Mouse (Mus musculus) cerebral cortex, adult 2 months (tissue): ENCODE data around the gene Vwa3a.

Source experiments
- WGBS: fragments of 180-500 bp; shearing (Covaris S2); methylation state at CpG from one replicate; pipeline ENCODE4 v1.1.7; 2018; 5-methylcytosine and 5-hydroxymethylcytosine counted together

Vwa3a gene

DNA sequence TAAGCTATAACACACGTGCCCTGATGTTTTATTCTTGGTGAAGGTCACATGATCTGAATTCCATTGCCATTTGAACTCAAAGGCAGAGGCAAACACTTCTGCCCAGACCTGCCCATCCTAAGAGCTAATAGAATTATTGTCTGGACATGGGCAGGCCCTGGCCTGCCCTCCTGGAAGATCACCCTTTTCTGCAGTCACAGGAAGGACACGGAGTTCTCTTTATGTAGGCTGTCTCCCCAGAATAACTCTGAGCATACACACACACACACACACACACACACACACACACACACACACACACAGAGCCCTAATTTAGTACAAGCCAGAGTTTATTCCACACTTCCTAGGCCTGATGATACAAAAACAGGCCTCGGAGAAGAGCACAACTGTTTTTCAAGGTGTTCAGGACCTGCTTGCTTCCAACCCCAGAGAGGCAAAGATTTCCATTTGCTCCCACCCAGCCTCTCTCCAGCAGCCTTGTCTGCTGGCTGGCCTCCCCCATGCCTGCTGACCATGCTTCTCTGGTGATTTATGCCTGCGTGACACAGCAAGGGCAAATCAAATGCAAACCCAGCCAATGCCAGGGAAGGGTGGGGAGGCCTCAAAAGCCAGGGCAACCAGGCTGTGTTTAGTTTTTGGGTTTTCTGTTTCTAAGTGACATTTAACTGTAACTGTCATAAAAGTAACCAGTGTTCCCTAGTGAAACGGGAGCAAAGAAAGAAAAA lies 99.5 kb downstream of the Vwa3a start:
- WGBS: 54% methylated on average over 5 of the region's 5 CpGs

DNA sequence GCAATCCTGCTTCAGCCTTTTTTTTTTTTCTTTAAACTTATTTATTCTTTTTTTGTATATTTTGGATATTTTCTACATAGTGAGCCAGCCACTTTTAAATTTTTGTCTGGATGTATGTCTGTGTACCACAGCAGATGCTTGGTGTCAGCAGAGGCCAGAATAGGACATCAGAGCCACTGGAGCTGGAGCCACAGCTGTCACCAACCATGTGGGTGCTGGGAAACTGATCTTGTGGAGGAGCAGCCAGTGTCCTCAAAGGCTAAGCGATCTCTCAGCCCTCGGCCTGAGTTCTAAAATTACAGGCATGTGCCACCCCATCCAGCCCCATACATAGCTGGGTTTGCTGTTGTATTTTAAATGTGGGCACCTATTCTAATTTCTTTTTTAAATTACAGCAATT lies 100.7 kb downstream of the Vwa3a start:
- WGBS: 88% methylated on average over 2 of the region's 2 CpGs

DNA sequence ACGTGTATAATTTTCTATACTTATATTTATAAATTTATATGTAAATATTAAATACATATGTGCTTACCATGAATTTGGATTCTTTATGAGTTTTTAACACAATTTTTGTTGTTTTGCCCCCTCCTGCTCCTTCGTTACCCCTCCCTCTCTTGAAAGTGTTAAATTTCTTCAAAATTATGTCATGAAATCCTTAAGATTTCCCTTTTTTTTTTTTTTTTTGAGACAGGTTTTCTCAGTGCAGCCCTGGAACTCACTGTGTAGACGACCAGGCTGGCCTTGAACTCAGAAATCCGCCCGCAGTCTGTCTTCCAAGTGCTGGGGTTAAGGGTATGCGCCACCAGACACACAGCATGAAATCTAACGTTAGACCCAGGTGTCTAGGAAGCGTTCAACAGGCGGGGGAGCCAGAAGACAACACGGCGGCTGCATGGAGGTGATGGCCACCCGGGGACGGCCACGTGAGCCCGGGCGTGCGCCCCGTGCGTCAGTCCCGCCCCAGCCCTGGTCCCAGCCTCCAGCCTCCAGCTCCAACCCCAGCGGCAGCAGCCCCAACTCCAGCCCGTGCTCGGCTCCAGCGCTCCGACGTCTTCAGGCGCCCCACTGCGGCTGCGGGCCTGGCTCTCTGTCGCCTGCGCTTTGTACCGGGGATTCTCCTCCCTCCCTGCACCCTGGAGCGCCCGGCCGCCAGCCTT lies 103.4 kb downstream of the Vwa3a start, which contains the start of gene Eef2k:
Gene Eef2k (plus strand): TSS at position 487 of the 692 bp plus-strand sequence.
- 3% methylated on average over 35 of the region's 35 CpGs for WGBS

DNA sequence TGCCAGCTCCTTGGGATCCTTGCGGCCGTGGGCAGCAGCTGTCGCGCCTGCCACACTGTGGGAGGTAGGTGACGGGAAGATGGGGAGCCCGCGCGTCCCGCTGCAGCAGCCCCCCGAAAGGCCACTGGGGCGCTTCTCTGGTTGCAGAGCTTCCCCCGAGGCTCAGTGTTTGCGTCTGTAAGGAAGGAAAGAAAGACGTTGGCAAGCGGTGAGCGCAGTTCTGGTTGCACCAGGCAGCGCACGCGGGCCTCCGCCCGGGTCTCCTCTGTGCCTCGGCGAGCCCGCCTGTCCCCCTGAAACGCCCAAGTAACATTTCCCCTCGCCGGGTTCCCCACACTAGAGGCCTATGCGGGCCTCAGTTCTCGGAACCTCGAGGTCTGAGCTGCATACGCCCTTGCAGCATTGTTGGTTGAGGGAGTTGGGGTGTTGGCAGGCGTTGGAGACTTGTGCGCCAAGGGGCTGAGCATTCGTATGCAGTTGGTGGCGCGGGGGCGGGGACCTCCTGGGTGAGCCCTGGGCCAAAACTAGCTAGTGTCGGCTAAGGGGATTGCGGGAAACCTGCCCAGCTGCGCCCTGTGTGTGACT lies 104.0 kb downstream of the Vwa3a start:
- under 1% methylated on average over 40 of the region's 40 CpGs for WGBS

DNA sequence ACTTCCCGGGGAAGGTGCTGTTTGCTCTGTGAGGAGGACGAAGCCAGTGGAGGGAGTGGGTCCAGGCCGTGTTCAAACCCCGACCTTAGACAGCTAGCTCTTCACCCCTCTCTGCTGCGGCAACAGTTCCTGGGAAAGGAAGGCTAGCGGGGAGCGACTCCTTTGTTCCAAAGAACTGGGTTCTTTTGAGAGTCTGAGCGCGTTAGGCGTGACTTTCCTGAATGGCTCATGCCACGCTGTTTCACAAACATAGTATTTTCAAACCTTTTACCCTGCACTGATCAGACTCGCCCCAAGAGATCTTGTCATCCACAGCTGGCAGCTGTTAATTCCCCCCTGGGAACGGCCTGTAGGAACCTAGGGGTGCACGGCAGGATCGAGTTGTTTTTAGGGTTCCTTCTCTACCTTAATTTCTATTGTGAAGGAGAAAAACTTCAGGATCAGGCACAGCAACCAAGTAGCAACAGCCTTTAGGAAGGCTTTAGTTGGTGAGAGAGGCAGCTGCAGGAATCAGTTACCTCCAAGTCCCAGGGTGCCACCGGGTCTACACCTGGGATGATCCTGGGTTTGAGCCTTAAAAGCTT lies 104.8 kb downstream of the Vwa3a start:
- WGBS: 7% methylated on average over 16 of the region's 16 CpGs

DNA sequence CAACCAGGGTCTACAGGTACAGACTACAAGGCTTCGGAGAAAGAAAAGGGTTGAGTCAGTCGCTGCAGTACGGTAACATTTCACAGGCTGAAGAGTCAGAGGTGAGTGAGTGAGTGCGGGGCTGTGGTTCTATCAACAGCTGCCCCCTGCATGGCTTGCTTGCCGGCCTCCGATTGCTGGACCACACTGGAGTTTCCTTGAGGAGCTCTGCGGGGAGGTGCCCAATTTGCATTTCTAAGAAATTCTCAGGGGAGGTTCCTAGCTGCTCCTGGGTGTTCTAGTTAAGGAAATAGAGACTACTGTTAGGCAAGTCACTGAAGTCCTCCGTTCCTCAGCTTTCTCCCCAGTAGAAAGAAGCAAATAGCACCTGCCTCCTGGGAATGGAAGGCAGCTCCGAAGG lies 105.6 kb downstream of the Vwa3a start:
- 45% methylated on average over 9 of the region's 9 CpGs for WGBS

DNA sequence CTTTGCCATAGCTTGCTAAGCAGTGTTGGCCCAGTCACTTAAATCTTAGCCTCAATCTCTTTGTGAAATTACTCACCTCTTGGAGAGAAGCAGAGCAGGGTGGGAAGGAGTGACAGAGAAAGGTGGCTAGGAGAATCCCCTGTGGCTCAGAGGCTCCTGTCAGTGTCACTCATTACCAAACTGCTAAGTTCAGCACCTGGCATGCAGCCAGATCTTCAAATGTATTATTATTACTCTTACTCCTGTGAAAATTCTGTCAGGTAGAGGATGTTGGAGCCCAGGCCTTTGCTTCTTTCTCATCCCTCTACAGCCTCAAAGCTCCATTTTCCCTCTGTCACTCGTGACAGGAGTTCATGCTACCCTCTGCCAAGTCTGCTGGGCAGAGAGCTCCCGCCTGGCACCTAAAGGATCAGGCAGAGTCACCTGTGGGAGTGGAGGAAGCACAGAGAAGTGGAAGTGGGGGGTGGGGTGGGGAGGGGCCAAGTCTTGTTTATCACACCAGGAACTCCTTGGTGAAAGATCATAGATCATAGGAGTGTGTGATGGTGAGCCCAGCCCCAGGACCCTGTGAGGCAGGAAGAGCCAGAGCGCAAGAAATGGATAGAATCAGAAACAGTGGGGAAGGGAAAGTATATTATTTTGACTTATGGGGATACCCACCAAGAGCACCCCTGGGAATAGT lies 109.9 kb downstream of the Vwa3a start:
- 87% methylated on average over 3 of the region's 3 CpGs for WGBS

DNA sequence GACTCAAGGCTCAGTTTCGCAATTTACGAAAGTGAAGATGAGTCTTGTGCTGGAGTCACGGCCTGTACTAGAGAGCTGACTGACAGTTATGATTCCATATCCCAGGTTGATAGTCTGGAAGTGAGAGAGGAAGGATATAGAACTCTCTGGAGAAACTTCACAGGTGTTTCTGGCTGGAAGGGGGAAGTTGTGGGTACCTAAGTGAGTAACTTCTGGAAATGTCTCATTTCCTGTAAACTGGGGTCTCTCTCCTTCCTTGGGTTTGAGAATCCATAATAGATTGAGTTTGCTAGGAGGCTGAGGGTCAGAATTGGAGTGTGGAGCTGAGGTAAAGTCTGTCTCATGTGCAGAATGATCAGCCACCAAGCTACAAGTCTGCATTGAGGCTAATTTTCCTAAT lies 111.0 kb downstream of the Vwa3a start:
- 97% methylated on average over 3 of the region's 3 CpGs for WGBS
